Comparison of ENCODE assay signal across 9 mouse cellular contexts in the genomic region with DNA sequence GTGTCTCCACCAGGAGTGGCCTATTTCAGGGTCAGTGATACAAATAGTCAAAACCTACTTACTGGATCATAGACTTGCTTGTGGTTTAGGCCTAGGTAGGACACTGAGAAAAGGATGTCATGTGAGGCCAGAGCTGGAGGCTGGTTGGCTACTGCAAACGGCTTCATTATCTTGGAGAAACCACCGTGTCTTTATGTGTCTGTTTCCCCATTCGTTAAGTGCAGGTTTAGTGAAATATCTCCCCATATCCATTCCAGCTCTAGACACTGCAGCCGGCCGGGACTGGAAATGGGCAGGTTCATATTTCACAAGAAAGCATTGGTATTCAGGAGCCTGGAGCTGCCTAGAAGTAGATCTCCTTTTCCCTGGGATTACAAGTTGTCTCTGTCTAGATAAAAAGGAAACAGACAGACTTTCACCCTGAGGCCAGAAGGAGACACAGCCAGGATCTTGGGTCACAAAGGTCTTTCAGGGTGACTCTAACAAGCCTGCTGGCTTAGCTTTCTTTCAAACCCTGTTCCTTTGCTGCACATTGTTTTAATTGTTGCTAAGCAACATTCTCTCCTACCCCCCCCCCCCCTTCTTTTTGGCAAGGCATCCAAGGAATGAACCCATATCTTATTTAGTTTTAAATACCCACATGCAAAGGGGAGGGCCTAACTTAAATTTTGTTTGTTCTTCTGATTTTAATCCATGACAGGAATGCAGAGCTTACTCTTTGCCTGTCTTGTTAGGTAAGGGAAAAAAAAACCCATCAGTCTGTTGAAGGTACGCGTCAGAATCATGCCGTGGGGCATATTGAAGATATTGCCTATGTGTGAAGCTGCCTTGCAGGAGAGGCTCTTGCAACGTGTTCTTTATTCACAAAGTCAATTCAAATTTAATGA. TPM values are rescaled to one million over a fixed set of nuclear protein-coding genes. Genes with fewer than 3 reads are reported as not detected.
DNase-seq lines count a peak whose midpoint lies in the region; ATAC-seq and TF ChIP-seq lines count a peak whose summit lies in the region.
"Had no signal": no experiment of that assay in that cellular context is flagged by ENCODE, and none has a peak within 500 bp of the region (broad histone marks: within the 10 kb centered on the region; RNA-seq: fewer than 3 reads in every experiment).

No protein-coding gene starts in this region.

- peak; percentile 21 for DNase-seq in Muller cell, postnatal 12 days (ENCODE audit: inconsistent ontology term)
- DNase-seq in liver, embryonic 14.5 days (ENCODE audit: low read depth in 3 of 3, low spot score in 3 of 3) = peak in 2 of 3 experiments; percentile 9 to 18
- no peak for DNase-seq in adrenal gland, adult 18-20 months (ENCODE audit: low spot score in 2 of 2)
- no peak for DNase-seq in testis, postnatal 10 days (ENCODE audit: low spot score)
- DNase-seq in urinary bladder, postnatal 14 days (ENCODE audit: low spot score) = no peak
- no peak for DNase-seq in left cerebral cortex, adult 11 months (ENCODE audit: low spot score)

- no peak overlapping the region for H3K4me2 ChIP-seq in hindbrain, embryonic 13.5 days
- H3K4me2 ChIP-seq in liver, embryonic 14.5 days (ENCODE audit: low read depth) = no peak overlapping the region

- no peaks in the 10 kb centered on the region for H3K9me3 ChIP-seq in hindbrain, embryonic 13.5 days
- no peaks in the 10 kb centered on the region for H3K9me3 ChIP-seq in liver, embryonic 14.5 days (ENCODE audit: control insufficient read depth, low read length)

- peak; percentile 59 for ATAC-seq in common myeloid progenitor, adult 5-6 weeks (replicated peaks; ENCODE audit: low read depth, poor library complexity, severe bottlenecking)
- peak; percentile 46; the same call in 1 of the 2 replicates for ATAC-seq in hindbrain, embryonic 13.5 days (ENCODE audit: low FRiP score)
- ATAC-seq in liver, embryonic 14.5 days (ENCODE audit: insufficient read depth) = peak; percentile 73

- WGBS in hindbrain, embryonic 13.5 days = 22% methylated on average over 9 of the region's 9 CpGs
- 45% methylated on average over 9 of the region's 9 CpGs for WGBS in liver, embryonic 14.5 days (ENCODE audit: insufficient replicate concordance)

- peak overlapping the region; percentile 69 for H3K27ac ChIP-seq in hindbrain, embryonic 13.5 days
- no peak overlapping the region for H3K27ac ChIP-seq in liver, embryonic 14.5 days

- H3K36me3 ChIP-seq in hindbrain, embryonic 13.5 days = no peaks in the 10 kb centered on the region
- no peaks in the 10 kb centered on the region for H3K36me3 ChIP-seq in liver, embryonic 14.5 days (replicated peaks; ENCODE audit: control insufficient read depth, insufficient read depth, low read depth)

- peaks cover 20% of the 10 kb centered on the region for H3K4me1 ChIP-seq in hindbrain, embryonic 13.5 days (replicated peaks)
- peaks cover 3 to 16% of the 10 kb centered on the region in 2 experiments; a peak in 2 of 4 replicates for H3K4me1 ChIP-seq in liver, embryonic 14.5 days (replicated peaks; ENCODE audit: control insufficient read depth in 2 of 2, insufficient read depth in 2 of 2, low read length in 1 of 2)

- no peaks in the 10 kb centered on the region for H3K27me3 ChIP-seq in hindbrain, embryonic 13.5 days
- H3K27me3 ChIP-seq in liver, embryonic 14.5 days (ENCODE audit: control insufficient read depth, insufficient read depth, low read length) = no peaks in the 10 kb centered on the region

- no peak for TF ChIP-seq CTCF in liver, embryonic 14.5 days (IDR thresholded peaks at IDR 0.05; ENCODE audit: low read depth)

- no peak overlapping the region for H3K9ac ChIP-seq in hindbrain, embryonic 13.5 days
- no peak overlapping the region for H3K9ac ChIP-seq in liver, embryonic 14.5 days (replicated peaks)

- no peak overlapping the region for H3K4me3 ChIP-seq in hindbrain, embryonic 13.5 days
- H3K4me3 ChIP-seq in liver, embryonic 14.5 days (ENCODE audit: insufficient read depth in 1 of 2, low read depth in 2 of 2, low read length in 2 of 2) = no peak overlapping the region
- H3K4me3 ChIP-seq: erythroblast, embryonic 14.5 days had no signal

- TF ChIP-seq EP300 in liver, embryonic 14.5 days (IDR thresholded peaks at IDR 0.05; ENCODE audit: low read depth) = no peak

RNA-seq across cellular contexts. Expression of a gene that starts 36.4 kb away (rescaled TPM):
- 100 and 111 TPM in 2 replicates for total RNA-seq in common myeloid progenitor, adult 5-6 weeks (2017)
- 4.2 and 6.1 TPM in 2 replicates for polyA plus RNA-seq in hindbrain, embryonic 13.5 days (2015; fragmentation: Nextera tagmentation; extraction: Ambion mirVana)
- polyA plus RNA-seq in liver, embryonic 14.5 days (2012; rRNA removed) = 1.4 and 3.1 TPM in 2 replicates
- polyA plus RNA-seq in liver, embryonic 14.5 days (2014; fragmentation: Nextera tagmentation; extraction: Ambion mirVana) = 1.6 and 2.3 TPM in 2 replicates
- total RNA-seq in adrenal gland, adult 18-20 months (2021) = 100 to 1,000 TPM; 114 to 186 TPM

Comparison
In these comparisons a context has a peak if more than half of its experiments do, and no peak if none do; other contexts are left out.
1. DNase-seq: peak in Muller cell, postnatal 12 days (single experiment) and liver, embryonic 14.5 days (2 of 3); none in adrenal gland, adult 18-20 months (0 of 2), testis, postnatal 10 days (single experiment), urinary bladder, postnatal 14 days (single experiment) and left cerebral cortex, adult 11 months (single experiment).
2. Peak in every context shown above with its lines, with median percentiles within 50 percentile points of each other: ATAC-seq.